Mouse (Mus musculus) Muller cell, postnatal 12 days (primary cell): ENCODE results near the gene Itgb7.
A peak's percentile ranks its signal among the peaks of the same experiment; 100 is the strongest.

Experiments
- DNase-seq: peaks from one replicate; pipeline ENCODE4 v3.0.0-alpha.2; 2015; ENCODE audit errors: inconsistent ontology term

Gene Itgb7

GRCm38 (mm10) chr15:102248812-102249191, 17.1 kb upstream of the Itgb7 start:
- peak; percentile 59 for DNase-seq

- peak; percentile 17 for DNase-seq
These were observed 16.5 kb upstream of the Itgb7 start for GRCm38 (mm10) chr15:102248131-102248811.

GRCm38 (mm10) chr15:102247252-102248130, 15.7 kb upstream of the Itgb7 start:
- DNase-seq = peak; percentile 85

- peak; percentile 98 for DNase-seq
These were observed 15.1 kb upstream of the Itgb7 start for GRCm38 (mm10) chr15:102246866-102247251.

- DNase-seq = peak; percentile 85
These were observed 14.4 kb upstream of the Itgb7 start for GRCm38 (mm10) chr15:102245891-102246741.

GRCm38 (mm10) chr15:102245461-102245881, 13.7 kb upstream of the Itgb7 start:
- DNase-seq = peak; percentile 26

GRCm38 (mm10) chr15:102244306-102245191, 12.8 kb upstream of the Itgb7 start:
- no peak for DNase-seq

GRCm38 (mm10) chr15:102243229-102244190, 11.8 kb upstream of the Itgb7 start:
- DNase-seq = peak; percentile 73

- no peak for DNase-seq
These were observed 10.9 kb upstream of the Itgb7 start for GRCm38 (mm10) chr15:102242404-102243228.

- DNase-seq = no peak
These were observed 8.9 kb upstream of the Itgb7 start for GRCm38 (mm10) chr15:102240607-102241006.

- DNase-seq = no peak
These were observed 8.1 kb upstream of the Itgb7 start for GRCm38 (mm10) chr15:102239851-102240250.

GRCm38 (mm10) chr15:102239260-102239590, 7.5 kb upstream of the Itgb7 start:
- DNase-seq = peak; percentile 85

GRCm38 (mm10) chr15:102238543-102239259, 7.0 kb upstream of the Itgb7 start:
- no peak for DNase-seq

- DNase-seq = peak; percentile 34
These were observed 3.8 kb upstream of the Itgb7 start for GRCm38 (mm10) chr15:102235371-102236027.

- peak; percentile 28 for DNase-seq
These were observed 2.2 kb upstream of the Itgb7 start for GRCm38 (mm10) chr15:102233896-102234295.

- no peak for DNase-seq
These were observed 1.0 kb upstream of the Itgb7 start for GRCm38 (mm10) chr15:102232764-102233163.

GRCm38 (mm10) chr15:102230408-102231321, 1.1 kb downstream of the Itgb7 start:
- no peak for DNase-seq
